Mouse (Mus musculus): Measurements from ENCODE around the gene Arsb.

DNA sequence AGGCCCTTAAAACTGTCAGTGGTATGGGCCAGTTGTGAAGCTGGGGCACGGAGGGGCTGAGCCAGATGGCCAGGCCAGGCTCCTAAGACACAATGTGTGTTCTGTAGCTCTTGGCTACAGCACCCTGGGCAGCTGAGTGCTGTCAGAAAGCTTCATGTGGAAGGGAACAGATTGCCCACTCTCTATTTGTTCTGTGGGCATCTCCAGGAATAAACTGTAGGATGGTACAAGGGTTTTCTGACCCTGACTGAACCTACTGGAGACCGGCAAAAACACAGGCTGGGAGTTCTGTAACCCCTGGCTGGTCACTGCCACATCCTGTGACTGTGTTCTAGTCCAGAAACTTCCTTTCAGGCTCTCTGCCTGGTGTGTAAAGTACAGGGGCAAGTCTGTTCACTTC, 14.6 kb downstream of the Arsb start:
- TF ChIP-seq CTCF (IDR thresholded peaks at IDR 0.05; ENCODE audit: low read depth), result no peak
- TF ChIP-seq EP300 (IDR thresholded peaks at IDR 0.05; ENCODE audit: low read depth), result no peak

Measured in liver, postnatal 0 days (tissue).